Mouse (Mus musculus) lung, postnatal 0 days (tissue): ENCODE results near the gene Crct1.

Source experiments
- CTCF ChIP-seq: IDR thresholded peaks from 2 replicates; pipeline ENCODE4 v1.5.1; 2016; ENCODE audit warnings: antibody characterized with exemption, mild to moderate bottlenecking
- EP300 ChIP-seq: IDR thresholded peaks from 2 replicates; pipeline ENCODE4 v1.6.1; 2016; ENCODE audit warnings: antibody characterized with exemption, mild to moderate bottlenecking, control low read depth

DNA sequence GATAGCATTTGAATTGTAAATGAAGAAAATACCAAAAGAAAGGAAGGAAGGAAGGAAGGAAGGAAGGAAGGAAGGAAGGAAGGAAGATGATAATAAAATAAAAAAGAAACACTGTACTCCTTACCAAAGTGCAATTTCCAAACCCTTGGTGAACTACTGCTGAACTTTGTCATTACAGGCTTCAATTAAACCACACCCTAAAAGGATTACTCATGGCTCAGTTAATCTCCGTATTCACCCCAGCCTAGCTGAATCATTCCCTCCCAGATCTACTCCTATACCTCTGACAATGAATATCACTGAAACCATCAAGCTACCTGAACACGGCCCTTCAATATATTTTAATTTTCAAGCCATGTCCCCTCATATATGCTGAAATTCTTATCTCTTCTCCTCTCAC lies 37.0 kb downstream of the Crct1 start:
- TF ChIP-seq CTCF (no peak), EP300 (no peak)
